Mouse (Mus musculus) adrenal gland, postnatal 4 days (tissue): ENCODE results near the gene Nelfa. TPM values are rescaled to one million over a fixed set of nuclear protein-coding genes. Genes with fewer than 3 reads are reported as not detected.
"Not testable (repeated sequence)": the region's sequence is repeated elsewhere in the genome, so short reads cannot be mapped to it uniquely, and the experiment has no call there.

Experiments
- DNase-seq, 2 experiments: peaks; one replicate each; pipeline ENCODE4 v3.0.0; 2021 to 2022; ENCODE audit warnings: low spot score in 2 of 2, mixed read lengths in 2 of 2
- total RNA-seq, 2 experiments: library from RNA; stranded (reverse); gene quantifications; 2 replicates each; pipeline ENCODE4 v1.2.3; 2021

The Nelfa gene
- total RNA-seq, 2 experiments from 2014 or later = 31.1 to 32.7 TPM

DNA sequence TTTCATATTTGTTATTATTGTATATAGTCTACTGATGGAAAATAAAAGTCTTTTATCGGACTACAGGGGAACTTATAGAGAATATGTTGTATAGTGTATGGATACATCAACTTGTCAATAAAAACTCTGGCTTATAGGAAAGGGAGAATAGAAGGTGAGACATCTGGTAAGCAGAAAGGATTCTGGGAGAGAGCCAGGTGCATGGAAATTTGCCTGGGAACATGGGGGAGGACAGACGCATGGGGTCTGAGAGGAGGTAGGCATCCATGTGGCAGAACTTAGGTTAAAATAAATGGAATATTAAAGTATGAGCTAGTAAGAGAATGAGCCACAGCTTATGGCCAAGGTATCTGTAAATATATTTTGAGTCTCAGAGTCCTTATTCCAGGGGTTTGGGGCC lies 16.2 kb downstream of the Nelfa start:
- no peak for DNase-seq

DNA sequence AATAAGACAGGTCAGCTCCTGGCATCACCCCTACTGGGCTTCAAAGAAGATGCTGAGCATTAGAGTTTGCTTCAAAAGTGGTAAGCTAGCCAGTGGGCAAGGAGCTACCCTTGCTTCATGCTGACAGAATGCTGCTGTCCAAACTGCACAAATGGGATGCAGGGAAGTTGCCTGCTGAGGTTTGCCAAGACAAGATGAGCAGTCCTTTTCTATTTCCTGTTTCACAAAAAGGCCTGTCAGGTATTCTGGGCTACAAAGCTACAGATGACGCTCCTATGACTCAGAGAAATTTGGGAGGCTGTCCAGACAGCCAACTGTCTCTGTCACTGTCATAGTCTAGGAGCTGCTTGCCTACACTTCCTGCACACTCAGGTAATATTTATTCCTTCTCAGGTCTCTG lies 16.7 kb downstream of the Nelfa start:
- no peak for DNase-seq

- DNase-seq = not testable (repeated sequence)
Observed at GRCm38 (mm10) chr5:33916616-33917015, 19.6 kb downstream of the Nelfa start.

GRCm38 (mm10) chr5:33915031-33915430 lies 21.2 kb downstream of the Nelfa start:
- not testable (repeated sequence) for DNase-seq

- DNase-seq = no peak
Observed at GRCm38 (mm10) chr5:33903176-33903575, 33.0 kb downstream of the Nelfa start.

DNA sequence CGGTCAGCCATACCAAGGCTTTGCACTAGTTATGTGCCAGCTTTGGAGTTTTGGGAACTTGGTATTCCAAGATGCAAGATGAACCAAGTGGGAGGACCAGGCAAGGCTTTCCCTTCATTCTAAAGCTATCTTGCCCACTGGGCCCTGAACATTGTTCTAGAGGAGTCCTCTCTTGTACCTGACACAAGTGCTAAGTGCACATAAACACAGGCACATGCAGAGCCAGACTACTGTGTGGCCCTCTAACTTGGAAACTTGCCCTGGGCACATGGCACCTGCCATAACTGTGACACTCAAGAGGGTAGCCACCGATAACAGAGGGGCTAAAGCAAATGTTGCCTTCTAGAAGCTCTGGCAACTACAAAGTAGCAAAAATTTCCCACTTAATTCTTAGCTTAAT lies 33.5 kb downstream of the Nelfa start:
- no peak for DNase-seq

GRCm38 (mm10) chr5:33901278-33901677 lies 34.9 kb downstream of the Nelfa start:
- DNase-seq = no peak

GRCm38 (mm10) chr5:33900701-33901263 lies 35.4 kb downstream of the Nelfa start:
- DNase-seq = no peak

DNA sequence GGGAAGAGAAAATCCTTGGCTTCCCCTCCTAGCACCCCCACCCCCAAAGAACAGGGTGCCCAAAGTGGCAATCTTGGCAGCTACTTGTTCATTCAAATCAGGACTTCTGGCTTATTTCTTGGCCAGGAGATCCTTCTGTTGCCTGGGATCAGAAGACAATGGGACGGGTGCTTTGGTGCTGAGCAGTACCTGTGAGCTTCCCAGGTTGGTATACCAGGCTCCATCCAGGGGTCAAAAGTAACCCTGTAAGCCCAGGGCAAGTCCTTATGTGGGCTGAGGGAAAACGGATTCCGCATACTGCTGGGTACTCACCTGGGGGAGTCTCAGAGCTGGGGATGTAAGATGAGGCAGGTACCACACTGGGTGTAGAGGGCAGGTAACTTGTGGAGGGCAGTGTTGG lies 36.1 kb downstream of the Nelfa start:
- DNase-seq = no peak

GRCm38 (mm10) chr5:33899245-33899644 lies 37.0 kb downstream of the Nelfa start:
- no peak for DNase-seq

GRCm38 (mm10) chr5:33898671-33899070 lies 37.5 kb downstream of the Nelfa start:
- no peak for DNase-seq

DNA sequence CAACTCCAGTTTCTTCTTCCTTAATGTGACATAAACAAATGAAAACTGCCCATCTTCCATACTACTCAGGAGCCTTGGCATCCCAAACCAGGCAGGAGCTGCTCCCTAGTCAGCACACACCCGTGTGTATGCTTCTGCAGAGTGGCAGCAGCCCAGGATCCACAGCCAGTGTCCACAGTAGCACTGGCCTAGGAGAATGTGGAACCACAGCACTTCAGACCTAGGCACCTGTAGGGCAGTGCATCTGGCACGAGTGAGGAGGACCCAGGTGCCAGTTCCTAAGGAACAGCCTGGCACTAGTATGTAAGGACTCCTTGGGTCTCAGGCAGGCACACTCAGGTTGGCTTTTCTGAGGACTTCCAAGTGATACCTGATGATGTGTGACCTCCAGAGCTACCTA lies 39.1 kb downstream of the Nelfa start:
- no peak for DNase-seq

- DNase-seq = no peak
Observed at GRCm38 (mm10) chr5:33895116-33895515, 41.1 kb downstream of the Nelfa start.

DNA sequence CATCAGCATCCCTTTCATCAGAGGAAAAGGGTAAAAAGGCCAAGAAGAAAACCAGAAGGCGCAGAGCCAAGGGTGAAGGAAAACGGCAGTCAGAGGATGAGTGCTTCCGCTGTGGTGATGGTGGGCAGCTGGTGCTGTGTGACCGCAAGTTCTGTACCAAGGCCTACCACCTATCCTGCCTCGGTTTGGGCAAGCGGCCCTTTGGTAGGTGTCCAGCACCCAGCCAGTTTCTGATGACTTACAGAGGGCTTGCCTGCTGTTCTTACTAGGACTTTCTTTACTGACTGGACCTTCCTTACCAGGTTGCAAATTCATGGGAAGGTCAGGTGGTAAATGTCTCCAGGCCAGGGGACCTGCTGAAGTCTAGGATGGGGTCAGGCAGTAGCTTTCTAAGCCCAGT lies 42.8 kb downstream of the Nelfa start:
- no peak for DNase-seq

DNA sequence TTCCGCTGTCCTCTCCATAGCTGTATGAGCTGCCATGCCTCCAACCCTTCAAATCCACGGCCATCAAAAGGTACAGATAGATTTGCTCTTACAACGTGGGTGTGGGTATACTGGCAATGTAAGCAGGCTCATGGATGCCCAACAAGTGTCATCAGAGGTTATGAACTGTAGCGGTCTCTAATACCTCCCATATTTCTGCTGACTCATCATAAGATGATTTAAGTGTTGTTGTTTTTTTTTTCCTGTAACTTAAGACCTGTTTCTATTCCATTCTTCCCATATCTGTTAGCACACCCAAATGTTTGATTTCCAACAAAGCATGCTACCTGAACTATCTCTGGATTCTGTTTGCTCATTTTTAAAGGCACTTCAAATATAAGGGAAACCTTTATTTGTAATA lies 55.1 kb downstream of the Nelfa start:
- DNase-seq = no peak

- no peak for DNase-seq
Observed at GRCm38 (mm10) chr5:33875472-33875871, 60.7 kb downstream of the Nelfa start.

DNA sequence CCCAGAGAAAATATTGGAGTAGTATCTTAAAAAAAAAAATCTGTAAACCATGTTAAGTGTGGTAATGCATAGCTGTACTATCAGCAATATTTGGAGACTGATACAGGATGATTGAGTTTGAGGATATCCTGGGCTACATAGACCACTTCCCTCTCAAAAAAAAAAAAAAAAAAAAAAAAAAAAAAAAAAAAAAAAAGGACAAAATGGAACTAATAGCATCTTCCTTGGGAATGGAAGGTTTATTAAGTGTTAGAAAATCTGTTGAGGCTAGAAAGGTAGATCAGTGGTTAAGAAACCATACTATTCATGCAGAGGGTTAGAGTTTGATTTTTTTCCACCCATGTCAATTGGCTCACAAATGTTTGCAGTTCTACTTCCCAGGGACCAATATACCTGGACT lies 78.5 kb downstream of the Nelfa start:
- no peak for DNase-seq

DNA sequence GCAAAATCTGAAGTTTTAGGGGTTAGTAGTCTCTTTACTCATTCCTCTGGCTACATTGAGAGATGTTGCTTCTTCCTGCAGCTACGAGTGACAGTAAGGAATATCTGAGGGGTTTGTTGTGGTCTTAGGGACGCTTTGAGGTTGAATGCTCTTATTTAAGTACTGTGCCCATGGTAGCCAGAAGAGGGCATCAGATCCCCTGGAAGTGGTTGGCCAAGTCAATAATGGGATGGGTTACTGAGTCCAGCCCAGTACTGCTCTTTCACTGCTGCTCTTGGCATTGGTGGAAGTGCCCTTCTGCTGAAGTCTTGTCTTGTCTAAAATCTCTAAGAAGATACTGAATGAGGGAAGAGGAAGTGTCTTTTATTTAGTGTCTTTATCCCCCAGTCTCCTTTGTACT lies 82.2 kb downstream of the Nelfa start:
- DNase-seq = no peak

- DNase-seq = no peak
Observed at GRCm38 (mm10) chr5:33853086-33853485, 83.1 kb downstream of the Nelfa start.

GRCm38 (mm10) chr5:33851466-33851865 lies 84.7 kb downstream of the Nelfa start:
- no peak for DNase-seq
